Mouse (Mus musculus): ENCODE measurements around the gene Pparg.

- no peak for TF ChIP-seq CTCF (IDR thresholded peaks at IDR 0.05; ENCODE audit: low read depth)
- no peak; the same call in 1 of the 2 replicates for TF ChIP-seq EP300 (IDR thresholded peaks at IDR 0.05; ENCODE audit: low read depth)
Measured at GRCm38 (mm10) chr6:115479963-115480321, 119.2 kb downstream of the Pparg start.
